Mouse (Mus musculus): ENCODE measurements around the gene Aox2.

The Aox2 gene

DNA sequence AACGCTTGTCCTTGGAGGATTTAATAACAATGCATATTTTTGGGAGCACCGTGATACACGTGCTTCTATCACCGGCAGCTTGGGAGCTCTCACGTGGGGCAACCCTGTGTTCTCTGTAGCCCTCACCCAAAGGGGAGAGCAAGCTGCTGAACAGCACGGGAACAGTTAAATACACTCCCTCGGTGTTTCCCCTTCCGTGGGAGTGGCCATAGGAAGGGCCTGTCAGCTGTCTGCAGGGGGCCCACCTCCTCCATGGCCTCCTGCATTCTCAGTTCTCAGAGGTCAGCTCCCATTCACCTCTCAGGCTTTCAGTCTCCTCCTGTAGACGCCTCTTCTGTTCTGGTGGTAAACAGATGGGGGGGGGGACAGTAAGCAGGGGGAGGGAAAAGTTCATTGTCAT lies 2.2 kb upstream of the Aox2 start:
- Histone ChIP-seq H3K27me3 (ENCODE audit: insufficient read depth, low read length) (peaks cover 8% of the 10 kb centered on the region), H3K4me1 (replicated peaks; ENCODE audit: low read depth, low read length) (peaks cover 8% of the 10 kb centered on the region), H3K9me3 (ENCODE audit: low read length) (no peaks in the 10 kb centered on the region), H3K36me3 (ENCODE audit: insufficient read depth, low read length) (no peaks in the 10 kb centered on the region), H3K4me3 (replicated peaks; ENCODE audit: low read length) (no peak overlapping the region)
- no peak for TF ChIP-seq NANOG (IDR thresholded peaks at IDR 0.05; ENCODE audit: borderline replicate concordance, low read length)
- no peak for TF ChIP-seq POU5F1 (IDR thresholded peaks at IDR 0.05; ENCODE audit: borderline replicate concordance, low read length)
- no peak for TF ChIP-seq CTCF (conservative IDR thresholded peaks at IDR 0.05; ENCODE audit: low read length)

DNA sequence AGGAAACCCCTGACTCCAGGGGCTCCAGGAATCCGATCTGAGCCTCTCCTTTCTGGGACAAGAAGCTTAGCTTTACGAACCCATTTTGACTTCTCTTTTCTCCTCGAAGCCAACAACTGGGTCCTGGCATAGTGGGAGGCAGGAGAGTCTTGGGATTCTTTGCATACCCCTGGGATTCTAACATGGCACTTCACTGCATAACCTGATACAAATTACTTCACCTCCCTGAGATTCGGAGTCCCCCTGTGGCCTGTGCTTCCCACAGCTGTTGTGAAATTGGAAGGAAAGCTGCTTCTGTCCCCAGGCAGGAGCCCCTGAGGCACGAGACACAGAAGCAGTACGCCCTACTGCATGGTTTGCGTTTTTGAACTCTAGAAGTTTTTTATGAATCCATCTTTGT lies 387 bp downstream of the Aox2 start:
- peaks cover 12% of the 10 kb centered on the region for H3K27me3 ChIP-seq (ENCODE audit: insufficient read depth, low read length)

DNA sequence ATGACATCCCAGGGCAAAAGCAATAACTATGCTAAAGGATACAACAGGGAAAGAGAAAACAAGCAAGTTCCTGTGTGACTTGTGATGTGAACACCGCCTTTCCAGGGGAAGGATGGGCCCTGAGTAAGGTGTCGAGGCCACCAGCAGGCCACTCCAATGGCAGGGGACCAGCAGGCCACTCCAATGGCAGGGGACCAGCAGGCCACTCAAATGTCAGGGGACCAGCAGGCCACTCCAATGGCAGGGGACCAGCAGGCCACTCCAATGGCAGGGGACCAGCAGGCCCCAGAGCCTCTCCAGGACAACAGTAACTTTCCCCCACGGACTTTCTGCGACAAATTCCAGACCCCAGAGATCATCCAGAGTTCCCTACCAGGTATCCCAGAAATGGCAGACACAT lies 2.3 kb downstream of the Aox2 start:
- Histone ChIP-seq H3K9me3 (ENCODE audit: low read length) (no peaks in the 10 kb centered on the region), H3K27me3 (ENCODE audit: insufficient read depth, low read length) (peaks cover 15% of the 10 kb centered on the region), H3K36me3 (ENCODE audit: insufficient read depth, low read length) (no peaks in the 10 kb centered on the region), H3K4me3 (replicated peaks; ENCODE audit: low read length) (no peak overlapping the region), H3K4me1 (replicated peaks; ENCODE audit: low read depth, low read length) (peaks cover 11% of the 10 kb centered on the region)
- no peak for TF ChIP-seq NANOG (IDR thresholded peaks at IDR 0.05; ENCODE audit: borderline replicate concordance, low read length)
- TF ChIP-seq POU5F1 (IDR thresholded peaks at IDR 0.05; ENCODE audit: borderline replicate concordance, low read length) = no peak
- no peak for TF ChIP-seq CTCF (conservative IDR thresholded peaks at IDR 0.05; ENCODE audit: low read length)

More for the DNA sequence above, 387 bp downstream of the Aox2 start:
- Histone ChIP-seq H3K9me3 (ENCODE audit: low read length) (no peaks in the 10 kb centered on the region), H3K4me3 (replicated peaks; ENCODE audit: low read length) (no peak overlapping the region), H3K36me3 (ENCODE audit: insufficient read depth, low read length) (no peaks in the 10 kb centered on the region), H3K4me1 (replicated peaks; ENCODE audit: low read depth, low read length) (peaks cover 11% of the 10 kb centered on the region)
- no peak for TF ChIP-seq CTCF (conservative IDR thresholded peaks at IDR 0.05; ENCODE audit: low read length)
- TF ChIP-seq POU5F1 (IDR thresholded peaks at IDR 0.05; ENCODE audit: borderline replicate concordance, low read length) = no peak
- no peak for TF ChIP-seq NANOG (IDR thresholded peaks at IDR 0.05; ENCODE audit: borderline replicate concordance, low read length)

DNA sequence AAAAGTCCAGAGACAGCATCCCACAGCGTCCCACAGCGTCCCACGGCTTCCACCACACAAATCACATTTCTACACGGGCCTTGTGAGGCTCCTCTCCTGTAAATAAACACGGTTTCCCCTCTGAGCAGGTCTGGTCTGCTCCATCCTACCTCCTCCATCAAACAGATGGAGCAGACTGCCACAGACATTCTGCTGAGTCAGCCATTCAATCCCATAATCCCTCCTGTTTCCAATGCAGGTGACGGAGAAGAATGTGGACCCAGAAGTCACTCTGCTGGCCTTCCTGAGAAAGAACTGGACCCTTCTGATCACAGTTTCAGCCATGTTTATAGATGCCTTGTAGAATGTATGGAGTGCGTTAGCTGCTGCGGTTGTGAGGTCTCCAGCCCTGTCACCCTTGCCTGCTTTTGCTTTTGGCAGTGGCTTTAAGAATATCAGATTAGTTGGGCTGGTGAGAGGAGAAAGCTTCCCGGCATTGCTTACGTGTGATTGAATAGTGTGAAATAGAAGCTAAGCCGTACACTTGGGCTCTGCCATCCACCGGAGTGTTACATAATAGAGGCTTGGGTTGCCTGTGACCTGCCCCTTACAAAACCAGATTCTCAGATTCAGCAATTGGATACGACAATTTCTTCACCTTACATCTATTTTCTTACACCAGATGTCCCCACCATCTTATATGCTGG lies 3.0 kb downstream of the Aox2 start:
- H3K4me1 ChIP-seq (replicated peaks; ENCODE audit: low read depth, low read length) = peaks cover 5% of the 10 kb centered on the region
- H3K27me3 ChIP-seq (ENCODE audit: insufficient read depth, low read length) = peaks cover 18% of the 10 kb centered on the region
- no peaks in the 10 kb centered on the region for H3K36me3 ChIP-seq (ENCODE audit: insufficient read depth, low read length)
- no peak for TF ChIP-seq CTCF (conservative IDR thresholded peaks at IDR 0.05; ENCODE audit: low read length)
- TF ChIP-seq POU5F1 (IDR thresholded peaks at IDR 0.05; ENCODE audit: borderline replicate concordance, low read length) = no peak
- TF ChIP-seq NANOG (IDR thresholded peaks at IDR 0.05; ENCODE audit: borderline replicate concordance, low read length) = no peak
- no peak overlapping the region for H3K4me3 ChIP-seq (replicated peaks; ENCODE audit: low read length)
- no peaks in the 10 kb centered on the region for H3K9me3 ChIP-seq (ENCODE audit: low read length)

DNA sequence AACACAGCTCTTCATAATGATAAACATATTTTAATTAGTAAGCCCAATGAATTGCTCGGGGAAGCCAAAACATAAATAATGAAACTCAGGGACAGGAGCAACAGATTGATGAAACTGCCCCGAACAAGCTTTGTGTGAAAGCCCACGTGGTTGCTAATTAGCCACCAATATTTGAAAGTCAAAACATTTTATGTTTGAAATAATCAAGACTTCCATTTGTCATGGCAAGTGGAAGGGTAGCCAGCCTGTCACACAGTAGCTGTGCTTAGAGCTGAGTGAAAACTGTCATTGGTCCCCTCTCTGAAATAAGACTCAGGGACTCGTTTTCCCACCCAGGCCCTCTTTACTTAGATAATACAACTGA lies 3.5 kb downstream of the Aox2 start:
- H3K4me3 ChIP-seq (replicated peaks; ENCODE audit: low read length) = no peak overlapping the region
- H3K9me3 ChIP-seq (ENCODE audit: low read length) = no peaks in the 10 kb centered on the region
- H3K36me3 ChIP-seq (ENCODE audit: insufficient read depth, low read length) = no peaks in the 10 kb centered on the region
- no peak for TF ChIP-seq POU5F1 (IDR thresholded peaks at IDR 0.05; ENCODE audit: borderline replicate concordance, low read length)
- peaks cover 18% of the 10 kb centered on the region for H3K27me3 ChIP-seq (ENCODE audit: insufficient read depth, low read length)
- H3K4me1 ChIP-seq (replicated peaks; ENCODE audit: low read depth, low read length) = peaks cover 5% of the 10 kb centered on the region

DNA sequence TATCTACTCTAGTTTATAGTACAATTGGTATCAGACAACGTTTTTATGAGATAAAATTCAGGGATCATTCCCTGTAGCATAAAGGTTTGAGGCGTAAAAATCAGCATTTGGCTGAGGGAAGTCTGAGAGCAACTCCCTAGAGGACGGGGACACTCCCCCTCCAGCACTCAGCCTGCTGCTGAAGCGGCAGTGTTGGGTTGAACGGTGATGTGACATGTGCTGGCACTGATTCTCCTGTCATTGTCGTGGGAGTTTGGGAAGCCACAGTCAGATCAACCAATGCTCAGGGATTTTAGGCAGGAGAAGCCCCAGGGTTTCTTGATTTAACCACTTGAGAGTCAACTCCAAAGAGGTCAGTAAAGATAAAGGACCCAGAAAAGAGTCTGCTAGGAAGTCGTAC lies 6.4 kb downstream of the Aox2 start:
- H3K36me3 ChIP-seq (ENCODE audit: insufficient read depth, low read length) = no peaks in the 10 kb centered on the region
- no peaks in the 10 kb centered on the region for H3K9me3 ChIP-seq (ENCODE audit: low read length)
- no peak overlapping the region for H3K4me3 ChIP-seq (replicated peaks; ENCODE audit: low read length)
- TF ChIP-seq CTCF (conservative IDR thresholded peaks at IDR 0.05; ENCODE audit: low read length) = no peak
- no peak for TF ChIP-seq POU5F1 (IDR thresholded peaks at IDR 0.05; ENCODE audit: borderline replicate concordance, low read length)
- no peak for TF ChIP-seq NANOG (IDR thresholded peaks at IDR 0.05; ENCODE audit: borderline replicate concordance, low read length)
- H3K4me1 ChIP-seq (replicated peaks; ENCODE audit: low read depth, low read length) = peaks cover 5% of the 10 kb centered on the region
- peaks cover 31% of the 10 kb centered on the region for H3K27me3 ChIP-seq (ENCODE audit: insufficient read depth, low read length)

DNA sequence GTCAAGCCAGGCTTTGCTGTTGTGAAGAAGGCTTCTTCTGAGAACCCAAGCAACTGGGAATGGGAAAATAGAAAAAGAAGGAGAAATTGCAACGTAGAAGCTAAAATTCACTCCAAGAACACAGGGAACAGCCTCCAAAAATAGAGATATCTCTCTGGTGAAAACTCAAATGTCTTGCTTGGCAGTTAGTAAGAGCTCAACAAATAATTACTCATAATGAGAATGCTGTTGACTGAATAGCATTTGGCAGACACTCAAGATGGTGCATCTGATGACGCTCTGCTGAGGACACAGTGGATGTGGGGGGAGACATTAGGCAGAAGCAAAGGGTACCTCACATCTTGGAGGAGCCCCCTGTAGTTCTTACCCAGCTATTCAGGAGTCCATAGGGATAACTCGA lies 10.0 kb downstream of the Aox2 start:
- TF ChIP-seq CTCF (conservative IDR thresholded peaks at IDR 0.05; ENCODE audit: low read length) = no peak
- no peak for TF ChIP-seq NANOG (IDR thresholded peaks at IDR 0.05; ENCODE audit: borderline replicate concordance, low read length)
- no peak for TF ChIP-seq POU5F1 (IDR thresholded peaks at IDR 0.05; ENCODE audit: borderline replicate concordance, low read length)
- H3K4me1 ChIP-seq (replicated peaks; ENCODE audit: low read depth, low read length) = peaks cover 27% of the 10 kb centered on the region
- no peaks in the 10 kb centered on the region for H3K9me3 ChIP-seq (ENCODE audit: low read length)

DNA sequence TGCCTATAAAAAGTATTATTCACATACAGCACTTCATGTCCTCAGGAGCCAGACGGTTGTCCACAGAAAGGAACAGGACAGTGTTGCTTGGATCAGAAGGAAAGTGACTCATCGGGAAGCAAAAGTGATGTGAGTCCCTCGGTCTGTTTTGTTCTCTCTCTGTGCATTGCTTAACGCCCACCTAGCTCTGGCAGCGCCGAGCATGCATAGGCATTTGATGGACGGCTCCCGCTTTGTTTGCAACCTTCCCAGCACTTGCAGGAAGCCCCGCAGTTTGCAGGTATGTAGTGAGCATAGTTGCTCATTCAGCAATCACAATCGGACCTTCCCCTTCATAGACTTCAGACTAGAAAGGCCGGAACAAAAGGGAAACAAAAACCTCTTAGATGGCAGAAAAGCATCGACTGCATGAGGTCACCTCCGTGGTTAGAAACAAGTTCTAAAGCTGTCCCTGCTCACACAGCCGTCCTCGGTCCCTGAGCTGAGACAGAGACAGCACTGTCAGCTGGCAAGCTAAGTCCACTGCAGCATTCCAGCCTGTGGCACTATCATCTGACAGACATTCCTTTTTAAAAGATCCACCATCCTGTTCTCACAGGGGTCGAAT lies 11.8 kb downstream of the Aox2 start:
- Histone ChIP-seq H3K27me3 (ENCODE audit: insufficient read depth, low read length) (peaks cover 26% of the 10 kb centered on the region), H3K36me3 (ENCODE audit: insufficient read depth, low read length) (no peaks in the 10 kb centered on the region), H3K9me3 (ENCODE audit: low read length) (no peaks in the 10 kb centered on the region), H3K4me3 (replicated peaks; ENCODE audit: low read length) (no peak overlapping the region), H3K4me1 (replicated peaks; ENCODE audit: low read depth, low read length) (peaks cover 27% of the 10 kb centered on the region)
- no peak for TF ChIP-seq NANOG (IDR thresholded peaks at IDR 0.05; ENCODE audit: borderline replicate concordance, low read length)
- no peak for TF ChIP-seq CTCF (conservative IDR thresholded peaks at IDR 0.05; ENCODE audit: low read length)
- TF ChIP-seq POU5F1 (IDR thresholded peaks at IDR 0.05; ENCODE audit: borderline replicate concordance, low read length) = no peak

More for the DNA sequence above, 10.0 kb downstream of the Aox2 start:
- Histone ChIP-seq H3K36me3 (ENCODE audit: insufficient read depth, low read length) (no peaks in the 10 kb centered on the region), H3K27me3 (ENCODE audit: insufficient read depth, low read length) (peaks cover 27% of the 10 kb centered on the region), H3K4me3 (replicated peaks; ENCODE audit: low read length) (no peak overlapping the region)
